Mouse (Mus musculus) kidney, embryonic 15.5 days (tissue): ENCODE data around the gene Gm20905. TPM values are rescaled to one million over a fixed set of nuclear protein-coding genes. Genes with fewer than 3 reads are reported as not detected.
"Not testable (repeated sequence)": the region's sequence is repeated elsewhere in the genome, so short reads cannot be mapped to it uniquely, and the experiment has no call there.

Experiments used
- ATAC-seq: fragments of 200-750 bp; cut with Nextera tagmentation; replicated peaks from 2 replicates; pipeline ENCODE4 v1.8.0; 2017; ENCODE audit warnings: moderate TSS enrichment; ENCODE audit not compliant: low FRiP score
- H3K27ac ChIP-seq: fragments of 300-500 bp; sonication (generic); 2 replicates; pipeline ENCODE4 v1.5.1; 2015; ENCODE audit warnings: mild to moderate bottlenecking, inconsistent platforms
- H3K27me3 ChIP-seq: fragments of 300-500 bp; sonication (generic); 2 replicates; pipeline ENCODE4 v1.6.1; 2015; ENCODE audit warnings: inconsistent platforms
- H3K36me3 ChIP-seq: fragments of 300-500 bp; sonication (generic); 2 replicates; pipeline ENCODE4 v1.6.1; 2015; ENCODE audit warnings: inconsistent platforms
- H3K4me1 ChIP-seq: fragments of 300-500 bp; sonication (generic); 2 replicates; pipeline ENCODE4 v1.6.1; 2015; ENCODE audit warnings: inconsistent platforms
- H3K4me2 ChIP-seq: fragments of 300-500 bp; sonication (generic); 2 replicates; pipeline ENCODE4 v1.6.1; 2015; ENCODE audit warnings: moderate library complexity, mild to moderate bottlenecking, inconsistent platforms
- H3K4me3 ChIP-seq: fragments of 300-500 bp; sonication (generic); replicated peaks from 2 replicates; pipeline ENCODE4 v1.5.1; 2015; ENCODE audit warnings: mild to moderate bottlenecking, inconsistent platforms
- H3K9ac ChIP-seq: fragments of 300-500 bp; sonication (generic); 2 replicates; pipeline ENCODE4 v1.6.1; 2015; ENCODE audit warnings: mild to moderate bottlenecking, inconsistent platforms
- H3K9me3 ChIP-seq: fragments of 300-500 bp; sonication (generic); replicated peaks from 2 replicates; pipeline ENCODE4 v1.6.1; 2016; ENCODE audit warnings: inconsistent platforms
- WGBS: fragments of 180-500 bp; shearing (Covaris S2); methylation state at CpG from one replicate; pipeline ENCODE4 v1.1.7; 2015; ENCODE audit warnings: mixed read lengths; 5-methylcytosine and 5-hydroxymethylcytosine counted together
- polyA plus RNA-seq: library from polyadenylated mRNA; unstranded; fragments of >200 nt; fragmentation: Nextera tagmentation; extraction: Ambion mirVana; gene quantifications from 2 replicates; pipeline ENCODE4 v1.2.1, GENCODE M21; 2015

Gene Gm20905
- not detected in 2 replicates for polyA plus RNA-seq

GRCm38 (mm10) chrY:37259503-37259902, at the start of gene Gm20905:
Gene Gm20905 (minus strand): TSS chrY:37259603.
- WGBS: no CpG with 5 or more reads among the region's 6 CpGs
- H3K4me3 ChIP-seq, H3K27ac ChIP-seq, H3K9ac ChIP-seq, H3K27me3 ChIP-seq, H3K9me3 ChIP-seq, H3K4me2 ChIP-seq, H3K4me1 ChIP-seq, H3K36me3 ChIP-seq, ATAC-seq: not testable (repeated sequence)
